Mouse (Mus musculus) limb, embryonic 10.5 days (tissue): ENCODE measurements around the gene Nepn. TPM values are rescaled to one million over a fixed set of nuclear protein-coding genes. Genes with fewer than 3 reads are reported as not detected.

Experiments used
- DNase-seq: peaks from one replicate; pipeline ENCODE4 v3.0.0-alpha.2; 2017; ENCODE audit warnings: low spot score
- H3K27ac ChIP-seq: fragments of 300-500 bp; sonication (generic); 2 replicates; pipeline ENCODE4 v1.5.1; 2016; ENCODE audit warnings: mild to moderate bottlenecking
- H3K27me3 ChIP-seq: fragments of 300-500 bp; sonication (generic); 2 replicates; pipeline ENCODE4 v1.6.1; 2016; ENCODE audit warnings: low read depth, mild to moderate bottlenecking; ENCODE audit not compliant: poor library complexity, severe bottlenecking
- H3K36me3 ChIP-seq: fragments of 300-500 bp; sonication (generic); 2 replicates; pipeline ENCODE4 v1.6.1; 2016; ENCODE audit warnings: mild to moderate bottlenecking, moderate library complexity
- H3K4me1 ChIP-seq: fragments of 300-500 bp; sonication (generic); 2 replicates; pipeline ENCODE4 v1.6.1; 2016
- H3K4me3 ChIP-seq: fragments of 300-500 bp; sonication (generic); 2 replicates; pipeline ENCODE4 v1.5.1; 2016; ENCODE audit warnings: mild to moderate bottlenecking, moderate library complexity
- H3K9me3 ChIP-seq: fragments of 300-500 bp; sonication (generic); replicated peaks from 2 replicates; pipeline ENCODE4 v1.6.1; 2016; ENCODE audit warnings: mild to moderate bottlenecking
- WGBS: fragments of 180-500 bp; shearing (Covaris S2); methylation state at CpG from one replicate; pipeline ENCODE4 v1.1.7; 2016; 5-methylcytosine and 5-hydroxymethylcytosine counted together
- polyA plus RNA-seq: library from polyadenylated mRNA; unstranded; fragments of >200 nt; fragmentation: Nextera tagmentation; extraction: Ambion mirVana; gene quantifications from 2 replicates; pipeline ENCODE4 v1.2.1, GENCODE M21; 2016

Nepn gene
- polyA plus RNA-seq, 1 experiment from 2014 or later, result not detected

DNA sequence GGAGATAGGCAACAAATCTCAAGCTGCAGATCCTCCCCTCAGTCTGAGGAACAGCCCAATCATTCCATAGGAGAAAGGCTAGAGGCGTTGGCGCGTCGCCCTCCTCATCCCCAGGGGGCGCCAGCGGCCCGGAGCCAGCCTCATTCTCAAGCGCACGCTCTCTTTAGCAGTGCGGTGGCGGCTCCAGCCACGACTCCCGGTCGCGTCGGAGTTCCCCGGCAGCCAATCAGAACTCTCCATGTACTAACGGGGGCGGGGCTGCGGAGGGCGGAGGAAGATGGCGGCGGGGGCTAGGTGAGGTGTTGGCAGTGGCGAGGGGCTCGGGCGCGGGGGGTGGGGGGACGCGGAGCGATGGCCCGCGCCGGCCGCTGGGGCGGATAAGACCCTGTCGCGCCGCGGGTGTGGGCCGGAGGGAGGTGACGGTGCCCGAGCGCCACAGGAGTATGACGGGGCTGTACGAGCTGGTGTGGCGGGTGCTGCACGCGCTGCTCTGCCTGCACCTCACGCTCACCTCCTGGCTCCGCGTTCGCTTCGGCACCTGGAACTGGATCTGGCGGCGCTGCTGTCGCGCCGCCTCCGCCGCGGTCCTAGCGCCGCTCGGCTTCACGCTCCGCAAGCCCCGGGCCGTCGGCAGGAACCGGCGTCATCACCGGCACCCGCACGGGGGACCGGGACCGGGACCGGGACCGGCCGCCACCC lies 28.7 kb downstream of the Nepn start, which contains the start of gene Nus1:
Nus1 (plus strand) TSS at position 249 of the 699 bp plus-strand sequence.
- H3K36me3 ChIP-seq, result peaks cover 18% of the 10 kb centered on the region
- H3K4me3 ChIP-seq, result peak within 1 kb of the TSS; percentile 97
- peaks cover 18% of the 10 kb centered on the region for H3K4me1 ChIP-seq
- WGBS, result 2% methylated on average over 60 of the region's 79 CpGs
- DNase-seq, result peak; percentile 97
- H3K9me3 ChIP-seq, result no peaks in the 10 kb centered on the region
- H3K27me3 ChIP-seq, result no peaks in the 10 kb centered on the region
- peak within 1 kb of the TSS; percentile 95 for H3K27ac ChIP-seq

DNA sequence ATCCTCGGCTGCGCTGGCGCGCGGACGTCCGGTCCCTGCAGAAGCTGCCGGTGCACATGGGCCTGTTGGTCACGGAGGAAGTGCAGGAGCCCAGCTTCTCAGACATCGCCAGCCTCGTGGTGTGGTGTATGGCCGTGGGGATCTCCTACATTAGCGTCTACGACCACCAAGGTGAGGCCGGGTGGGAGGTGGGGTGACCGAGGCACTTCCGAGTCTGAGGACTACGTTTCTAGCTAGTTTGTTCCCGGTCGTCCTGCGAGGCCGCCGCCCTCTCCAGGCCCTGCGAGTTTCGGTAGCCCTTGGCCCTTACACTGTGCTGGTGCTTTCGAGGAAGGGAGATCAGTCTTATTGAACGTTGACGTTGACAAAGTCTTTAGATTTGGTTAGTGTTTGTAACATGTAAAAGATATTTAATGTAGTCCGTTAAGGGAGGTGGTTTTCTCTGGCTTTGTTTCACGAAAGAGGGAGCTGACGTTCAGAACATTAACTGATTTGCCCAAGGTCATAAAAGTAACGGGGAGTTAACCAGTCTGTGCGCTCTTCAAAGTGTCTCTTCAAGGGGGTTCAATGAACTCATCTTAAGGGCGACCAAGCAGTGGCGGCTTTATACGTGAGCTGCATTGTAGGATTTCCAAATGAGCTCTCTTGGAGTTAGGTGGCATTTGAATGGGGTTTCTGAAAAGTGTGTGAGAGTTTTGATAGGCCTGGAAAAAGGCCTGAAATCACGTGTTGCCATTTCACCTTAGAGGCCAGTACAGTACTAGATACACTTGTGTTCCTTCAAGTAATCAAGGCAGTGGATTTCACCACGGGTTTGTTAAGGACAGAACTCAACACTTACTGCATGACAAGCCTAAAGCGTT lies 29.5 kb downstream of the Nepn start:
- Histone ChIP-seq H3K4me1 (peaks cover 18% of the 10 kb centered on the region), H3K4me3 (peak overlapping the region; percentile 97), H3K27ac (peak overlapping the region; percentile 95), H3K9me3 (no peaks in the 10 kb centered on the region), H3K27me3 (no peaks in the 10 kb centered on the region), H3K36me3 (peaks cover 18% of the 10 kb centered on the region)
- DNase-seq, result peak; percentile 39
- 2% methylated on average over 39 of the region's 39 CpGs for WGBS

DNA sequence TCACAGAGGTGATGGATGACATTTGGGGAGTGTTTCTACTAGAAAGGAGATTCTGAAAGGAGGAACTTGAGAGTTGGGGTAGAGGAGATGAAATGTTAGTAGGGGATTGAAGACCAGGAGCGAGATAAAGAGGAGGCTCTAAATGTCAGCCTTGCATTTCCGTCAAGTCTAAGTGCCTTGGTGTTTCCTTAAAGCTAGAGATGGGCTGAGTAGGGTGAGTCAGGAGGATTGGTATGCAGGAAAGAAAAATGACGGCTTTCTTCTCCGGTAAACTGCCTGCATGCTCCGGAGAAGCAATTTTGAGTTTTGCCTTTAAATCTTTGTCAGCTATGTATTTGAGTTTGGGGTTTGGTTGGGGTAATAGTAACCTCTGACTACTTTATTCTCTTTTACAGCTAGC lies 30.2 kb downstream of the Nepn start:
- Histone ChIP-seq H3K27me3 (no peaks in the 10 kb centered on the region), H3K27ac (no peak overlapping the region), H3K9me3 (no peaks in the 10 kb centered on the region), H3K4me3 (peak overlapping the region; percentile 97), H3K36me3 (peaks cover 18% of the 10 kb centered on the region), H3K4me1 (peaks cover 18% of the 10 kb centered on the region)
- WGBS, result 71% methylated on average over 5 of the region's 5 CpGs
- DNase-seq, result no peak

GRCm38 (mm10) chr10:52419402-52419801 lies 30.6 kb downstream of the Nepn start:
- Histone ChIP-seq H3K27me3 (no peaks in the 10 kb centered on the region), H3K27ac (no peak overlapping the region), H3K36me3 (peaks cover 18% of the 10 kb centered on the region), H3K4me1 (peaks cover 18% of the 10 kb centered on the region), H3K9me3 (no peaks in the 10 kb centered on the region), H3K4me3 (peak overlapping the region; percentile 97; the same call in 1 of the 2 replicates)
- DNase-seq, result no peak
- 89% methylated on average over 4 of the region's 4 CpGs for WGBS

- 95% methylated on average over 1 of the region's 1 CpGs for WGBS
- Histone ChIP-seq H3K9me3 (no peaks in the 10 kb centered on the region), H3K27ac (no peak overlapping the region), H3K4me1 (peaks cover 18% of the 10 kb centered on the region), H3K36me3 (peaks cover 18% of the 10 kb centered on the region), H3K4me3 (no peak overlapping the region), H3K27me3 (no peaks in the 10 kb centered on the region)
- DNase-seq, result no peak
Measured at GRCm38 (mm10) chr10:52420526-52420925, 31.8 kb downstream of the Nepn start.

DNA sequence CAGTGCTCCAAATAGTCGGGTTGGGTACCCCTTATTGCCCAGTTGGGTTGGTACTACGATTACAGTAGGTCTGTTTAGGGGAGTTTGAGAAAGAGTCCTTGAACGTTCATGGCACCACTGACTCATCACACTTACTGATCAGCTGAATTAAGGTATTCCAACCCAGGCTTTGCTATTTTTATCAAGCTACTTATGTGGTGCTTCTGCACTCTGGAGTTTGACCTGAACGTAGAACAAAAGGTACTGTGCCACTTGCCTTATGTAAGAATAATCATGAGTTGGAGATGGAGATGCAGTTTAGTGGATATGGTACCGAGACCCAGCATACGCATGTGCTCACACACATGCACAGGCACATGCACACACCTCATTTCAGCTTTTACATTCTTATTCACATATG lies 32.9 kb downstream of the Nepn start:
- Histone ChIP-seq H3K27ac (no peak overlapping the region), H3K36me3 (peaks cover 18% of the 10 kb centered on the region), H3K4me1 (peaks cover 14% of the 10 kb centered on the region), H3K4me3 (no peak overlapping the region), H3K9me3 (no peaks in the 10 kb centered on the region), H3K27me3 (no peaks in the 10 kb centered on the region)
- DNase-seq, result no peak
- 94% methylated on average over 6 of the region's 6 CpGs for WGBS

DNA sequence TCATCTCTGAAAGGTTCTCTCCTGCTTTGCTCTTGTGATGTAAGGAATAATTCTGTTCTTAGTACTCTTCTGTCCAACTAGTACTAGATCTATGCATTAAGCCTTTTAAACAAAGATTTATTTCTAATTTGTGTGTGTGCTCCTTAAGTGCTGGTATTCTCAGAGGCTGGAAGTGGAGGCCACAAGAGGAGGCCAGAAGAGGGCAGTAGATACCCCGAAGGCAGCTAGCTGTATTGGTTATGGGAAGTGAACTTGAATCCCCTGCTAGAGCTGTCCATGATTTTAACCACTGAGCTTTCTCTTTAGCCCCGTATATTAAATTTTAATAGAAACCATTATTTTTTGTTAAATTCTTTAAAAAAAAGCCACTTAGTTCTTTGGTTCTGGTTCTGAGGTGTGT lies 34.3 kb downstream of the Nepn start:
- Histone ChIP-seq H3K27me3 (no peaks in the 10 kb centered on the region), H3K4me3 (no peak overlapping the region), H3K27ac (no peak overlapping the region), H3K9me3 (no peaks in the 10 kb centered on the region), H3K4me1 (peaks cover 16% of the 10 kb centered on the region), H3K36me3 (peaks cover 18% of the 10 kb centered on the region)
- DNase-seq, result no peak
- WGBS, result 86% methylated on average over 2 of the region's 2 CpGs

DNA sequence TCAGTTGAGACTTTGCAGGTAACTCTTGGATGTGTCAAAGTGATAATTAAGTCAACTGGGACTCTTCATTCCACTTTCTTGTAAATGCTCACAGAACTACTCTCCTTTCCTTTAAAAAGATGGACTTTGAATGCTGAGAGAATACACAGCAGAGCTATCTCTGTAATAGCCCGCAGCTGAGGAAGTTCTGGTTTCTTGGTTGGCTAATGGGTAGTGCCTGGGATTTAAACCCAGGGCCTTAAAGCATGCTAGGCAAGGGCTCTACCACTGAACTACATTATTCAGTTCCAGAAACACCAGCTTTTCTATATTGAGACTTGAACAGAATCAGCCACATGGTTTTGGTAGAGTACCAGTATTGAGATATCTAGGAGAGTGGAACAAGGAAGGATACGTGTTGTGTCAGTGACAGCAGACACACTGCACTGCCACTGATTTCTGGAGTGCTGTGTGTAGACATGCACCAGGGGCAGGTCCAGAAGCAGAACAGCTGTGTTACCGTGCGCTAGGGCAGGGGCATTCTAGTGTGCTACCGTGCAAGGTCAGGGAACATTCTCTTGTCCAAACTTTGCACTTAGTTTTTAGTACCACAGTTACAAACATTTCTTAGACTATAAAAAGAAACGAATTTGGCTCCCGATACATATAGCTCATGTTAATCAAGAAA lies 37.7 kb downstream of the Nepn start:
- Histone ChIP-seq H3K27ac (no peak overlapping the region), H3K27me3 (no peaks in the 10 kb centered on the region), H3K36me3 (peaks cover 25% of the 10 kb centered on the region), H3K4me3 (no peak overlapping the region), H3K4me1 (peaks cover 6% of the 10 kb centered on the region; the same call in 1 of the 2 replicates), H3K9me3 (no peaks in the 10 kb centered on the region)
- DNase-seq, result no peak
- 89% methylated on average over 7 of the region's 7 CpGs for WGBS

- H3K9me3 ChIP-seq, result no peaks in the 10 kb centered on the region
- H3K36me3 ChIP-seq, result peaks cover 34% of the 10 kb centered on the region
- no peak overlapping the region for H3K4me3 ChIP-seq
- WGBS, result 65% methylated on average over 2 of the region's 2 CpGs
- H3K4me1 ChIP-seq, result peaks cover 6% of the 10 kb centered on the region; the same call in 1 of the 2 replicates
- H3K27me3 ChIP-seq, result no peaks in the 10 kb centered on the region
- no peak for DNase-seq
- no peak overlapping the region for H3K27ac ChIP-seq
Measured at GRCm38 (mm10) chr10:52427634-52428415, 39.1 kb downstream of the Nepn start.

- peaks cover 65% of the 10 kb centered on the region for H3K36me3 ChIP-seq
- no peak overlapping the region for H3K27ac ChIP-seq
Measured at GRCm38 (mm10) chr10:52430953-52431352, 42.2 kb downstream of the Nepn start.

GRCm38 (mm10) chr10:52434836-52435235 lies 46.1 kb downstream of the Nepn start:
- Histone ChIP-seq H3K36me3 (peaks cover 91% of the 10 kb centered on the region), H3K27ac (no peak overlapping the region), H3K9me3 (no peaks in the 10 kb centered on the region), H3K4me1 (no peaks in the 10 kb centered on the region), H3K4me3 (no peak overlapping the region), H3K27me3 (no peaks in the 10 kb centered on the region)
- WGBS, result 95% methylated on average over 8 of the region's 8 CpGs
- no peak for DNase-seq

More at GRCm38 (mm10) chr10:52430953-52431352, 42.2 kb downstream of the Nepn start:
- Histone ChIP-seq H3K4me3 (no peak overlapping the region), H3K27me3 (no peaks in the 10 kb centered on the region), H3K4me1 (peaks cover 6% of the 10 kb centered on the region; the same call in 1 of the 2 replicates), H3K9me3 (no peaks in the 10 kb centered on the region)
- 86% methylated on average over 1 of the region's 1 CpGs for WGBS
- DNase-seq, result no peak
